Mouse (Mus musculus) ovary, postnatal 10 days (tissue): Measurements from ENCODE around the gene Pmvk.
A peak's percentile ranks its signal among the peaks of the same experiment; 100 is the strongest.

Experiments
- DNase-seq: peaks from one replicate; pipeline ENCODE4 v3.0.0; 2022; ENCODE audit warnings: low spot score

Pmvk gene

DNA sequence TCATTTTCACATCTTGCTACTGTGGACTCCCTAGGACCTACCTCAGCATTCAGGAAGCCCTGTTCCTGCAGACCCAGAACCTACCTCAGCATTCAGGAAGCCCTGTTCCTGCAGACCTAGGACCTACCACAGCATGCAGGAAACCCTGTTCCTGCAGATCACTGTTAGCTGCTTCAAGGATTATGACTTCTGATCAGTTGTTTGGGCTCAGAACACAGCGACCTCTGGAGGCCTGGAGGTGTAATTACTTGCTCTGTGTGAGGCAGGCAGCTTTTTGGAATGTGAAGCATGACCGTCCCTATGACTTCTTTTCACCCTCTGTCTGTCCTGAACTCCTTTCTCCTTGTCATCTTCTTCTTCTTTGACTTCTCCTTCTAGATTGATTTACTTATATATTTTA is 27.1 kb downstream of the Pmvk start:
- DNase-seq, result no peak

DNA sequence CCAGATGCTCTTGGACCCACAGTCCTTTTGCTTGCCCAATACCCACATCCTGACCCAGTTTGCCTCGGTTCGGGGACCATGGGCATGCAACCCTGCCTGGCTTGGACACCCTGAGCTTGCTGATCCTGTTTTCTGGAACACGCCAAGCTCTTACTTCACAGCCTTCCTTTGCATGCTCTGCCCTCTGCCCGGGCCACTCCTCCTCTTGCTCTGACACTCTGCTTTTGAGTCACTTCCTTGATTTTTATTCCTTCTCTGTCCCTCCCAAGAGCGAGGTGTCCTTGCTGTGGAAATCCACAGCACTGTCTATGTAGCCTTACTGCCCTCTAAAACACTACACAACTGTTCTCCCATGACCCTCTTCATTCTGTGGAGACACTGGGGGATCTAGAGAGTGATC is 27.9 kb downstream of the Pmvk start:
- no peak for DNase-seq

DNA sequence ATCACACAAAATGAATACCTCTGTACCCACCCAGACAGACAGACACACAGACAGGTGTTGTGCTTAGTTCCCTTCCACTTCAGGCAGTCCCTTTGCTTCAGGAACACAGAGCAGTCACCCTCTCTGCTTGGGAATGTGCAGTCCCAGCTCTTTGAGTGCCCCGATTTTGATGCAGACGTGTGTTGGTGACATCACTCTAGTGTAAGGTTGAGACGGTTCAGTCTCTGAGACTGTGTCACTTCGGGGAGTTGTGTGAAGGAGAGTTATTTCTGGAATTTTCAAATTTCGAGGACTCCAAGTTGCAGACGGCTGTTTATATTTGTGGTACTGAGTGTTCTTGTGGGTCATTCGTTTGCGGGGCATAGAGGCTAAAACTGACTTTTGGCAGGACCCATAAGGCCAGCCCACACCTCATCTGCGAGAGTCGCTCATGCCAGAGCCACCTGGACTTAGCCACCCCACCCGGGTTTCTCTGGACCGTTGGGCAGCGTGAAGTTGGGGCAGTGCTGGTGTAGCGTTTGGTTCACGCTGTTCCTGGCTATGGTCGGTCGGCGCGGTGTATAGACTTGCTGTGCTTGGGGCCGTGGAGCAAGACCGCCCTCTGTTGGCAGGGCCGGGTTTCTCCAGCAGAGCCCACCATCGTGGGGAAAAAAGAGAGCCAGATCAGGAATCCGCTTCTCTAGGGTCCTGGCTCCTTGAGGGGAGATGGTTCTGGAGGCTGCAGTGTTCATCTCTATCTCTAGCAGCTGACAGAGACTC is 30.6 kb downstream of the Pmvk start:
- peak; percentile 42 for DNase-seq

DNA sequence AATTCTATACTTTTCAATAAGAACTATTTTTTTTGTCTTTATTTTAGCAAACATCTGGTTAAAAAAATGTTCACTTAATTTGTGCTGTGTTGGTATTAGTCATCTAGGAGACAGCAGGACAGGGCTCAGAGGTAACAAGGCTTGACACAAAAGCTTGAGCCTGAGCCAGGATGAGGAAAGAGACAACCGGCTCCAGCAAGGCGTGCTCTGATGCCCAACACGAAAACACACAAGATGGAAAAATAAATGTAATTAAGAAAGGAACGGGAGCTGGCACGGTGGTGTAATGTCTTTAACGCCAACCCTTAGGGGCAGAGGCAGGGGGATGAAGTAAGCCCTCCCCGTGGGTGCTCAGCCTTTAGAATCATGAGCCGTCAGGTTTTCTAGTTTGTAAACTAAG is 31.8 kb downstream of the Pmvk start:
- no peak for DNase-seq

DNA sequence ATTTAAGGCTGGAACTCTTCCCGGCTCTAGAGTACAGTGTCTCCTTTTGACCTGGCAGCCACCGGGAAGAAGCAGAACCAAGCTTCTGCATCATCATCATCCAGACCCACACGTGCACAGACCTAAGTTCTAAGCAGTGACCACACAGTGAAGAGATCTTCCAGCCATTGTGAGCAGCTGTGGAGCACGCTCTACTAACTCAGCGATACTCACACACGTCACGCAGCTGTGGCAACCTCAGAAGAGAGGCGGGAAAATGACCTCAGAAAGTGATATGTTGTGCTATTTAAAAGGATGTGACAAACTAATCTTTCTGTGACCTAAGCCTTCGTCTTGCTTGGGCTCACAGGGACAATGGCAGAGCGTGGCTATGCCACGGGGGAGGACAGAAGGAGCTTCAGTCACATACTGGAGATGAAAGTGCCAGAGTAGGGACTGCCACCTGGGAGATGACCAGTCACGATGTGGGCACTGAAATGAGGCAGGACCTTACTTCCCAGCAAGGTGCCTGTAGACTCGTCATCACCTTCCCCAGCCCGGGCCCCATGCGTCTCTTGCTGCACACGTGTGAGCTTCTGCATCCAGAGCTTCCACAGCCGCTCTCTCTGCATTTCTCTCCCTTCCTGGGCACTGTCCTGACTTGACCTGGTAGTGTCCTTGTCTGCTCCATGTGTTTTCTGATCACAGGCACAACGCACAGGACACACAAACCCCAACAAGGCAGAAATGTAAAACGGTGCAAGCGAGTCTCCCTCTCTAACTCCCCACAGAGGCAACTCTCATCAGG is 32.8 kb downstream of the Pmvk start:
- no peak for DNase-seq

DNA sequence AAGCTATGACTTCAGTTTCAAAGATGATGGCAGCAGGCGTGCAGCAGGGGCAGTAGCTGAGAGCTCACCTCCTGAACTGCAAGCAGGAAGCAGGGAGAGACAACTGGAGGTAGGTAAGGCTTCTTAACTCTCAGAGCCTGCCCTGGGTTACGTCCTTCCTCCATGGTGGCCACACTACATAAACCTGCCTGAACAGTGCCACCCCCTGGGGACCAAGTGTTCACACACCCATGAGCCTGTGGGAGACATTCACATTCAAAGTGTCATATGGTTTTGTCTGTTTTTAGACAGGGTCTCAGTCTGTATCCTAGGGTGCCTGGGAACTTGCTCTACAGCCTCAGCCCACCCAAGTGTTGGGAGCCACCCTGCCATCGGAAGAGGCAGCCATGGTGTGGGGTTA is 36.4 kb downstream of the Pmvk start:
- DNase-seq, result no peak

DNA sequence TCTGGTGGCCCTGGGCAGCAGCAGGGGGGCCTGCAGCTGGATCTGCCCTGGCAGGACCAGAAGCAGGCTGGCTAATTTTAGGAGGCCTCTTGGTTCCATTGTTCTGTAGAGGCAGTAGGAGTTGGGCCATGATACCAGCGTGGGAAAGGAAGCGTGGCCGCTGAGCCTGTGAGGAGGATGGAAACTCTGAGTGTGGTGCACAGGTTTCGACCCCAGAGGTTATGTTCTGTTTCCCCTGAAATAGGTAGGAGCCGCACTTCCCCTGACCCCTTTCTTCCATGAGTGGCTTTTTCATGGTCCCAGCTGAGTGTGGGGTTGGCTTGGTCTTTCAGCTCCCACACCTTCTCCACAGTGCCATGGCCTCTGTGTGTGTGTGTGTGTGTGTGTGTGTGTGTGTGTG is 37.2 kb downstream of the Pmvk start:
- no peak for DNase-seq

DNA sequence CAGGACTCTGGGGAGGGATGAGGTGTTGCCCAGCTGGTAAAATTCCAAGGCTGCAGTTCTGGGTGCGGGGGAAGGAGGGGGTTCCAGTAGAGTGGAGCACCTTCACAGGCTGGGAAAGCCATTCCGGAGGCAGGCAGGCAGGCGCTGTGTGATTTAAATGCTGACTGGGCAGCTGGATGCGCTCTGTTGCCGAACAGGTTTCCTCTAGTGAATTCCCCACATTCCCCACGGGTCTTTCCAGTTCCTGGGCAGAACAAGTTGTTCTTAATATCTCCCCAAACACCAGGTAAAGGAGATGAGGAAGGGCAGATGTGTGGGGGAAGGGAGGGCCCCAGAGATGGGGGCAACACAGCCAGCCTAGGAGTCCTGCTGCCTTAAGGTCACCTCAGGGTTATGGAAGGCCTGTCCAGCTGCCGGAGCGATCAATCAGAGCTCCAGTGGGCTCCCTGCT is 38.4 kb downstream of the Pmvk start:
- DNase-seq, result no peak

DNA sequence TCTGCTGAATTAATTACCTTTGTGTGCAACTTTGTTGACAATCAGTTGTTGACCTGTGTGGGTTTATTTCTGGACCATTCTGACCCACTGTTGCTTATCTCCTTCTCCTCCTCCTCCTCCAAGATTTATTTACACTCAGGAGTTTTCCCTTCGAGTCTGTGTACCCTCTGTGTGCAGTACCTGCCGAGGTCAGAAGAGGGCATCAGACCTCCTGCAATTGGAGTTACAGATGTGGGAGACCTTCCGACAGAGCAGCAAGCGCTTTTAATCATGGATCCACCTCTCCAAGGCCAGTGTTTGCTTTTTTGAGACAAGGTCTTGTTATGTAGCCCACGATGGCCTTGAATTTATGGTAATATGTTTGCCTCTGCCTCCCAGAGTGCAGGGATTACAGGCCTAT is 40.3 kb downstream of the Pmvk start:
- no peak for DNase-seq

DNA sequence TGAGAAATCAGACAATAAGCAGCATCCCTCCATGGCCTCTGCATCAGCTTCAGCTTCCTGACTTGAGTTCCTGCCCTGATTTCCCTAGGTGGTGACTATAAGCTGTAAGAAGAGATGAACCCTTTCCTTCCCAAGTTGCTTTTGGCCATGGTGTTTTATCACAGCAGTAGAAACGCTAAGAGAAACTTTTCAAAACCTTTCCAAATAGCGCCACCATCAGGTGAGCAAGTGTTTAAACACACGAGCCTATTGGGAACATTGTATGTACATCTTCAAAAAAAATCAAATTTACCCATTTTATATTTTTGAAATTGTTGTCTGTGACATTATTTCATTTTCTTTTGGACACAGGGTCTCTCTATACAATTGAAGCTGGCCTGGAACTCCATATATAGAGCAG is 42.0 kb downstream of the Pmvk start:
- no peak for DNase-seq

DNA sequence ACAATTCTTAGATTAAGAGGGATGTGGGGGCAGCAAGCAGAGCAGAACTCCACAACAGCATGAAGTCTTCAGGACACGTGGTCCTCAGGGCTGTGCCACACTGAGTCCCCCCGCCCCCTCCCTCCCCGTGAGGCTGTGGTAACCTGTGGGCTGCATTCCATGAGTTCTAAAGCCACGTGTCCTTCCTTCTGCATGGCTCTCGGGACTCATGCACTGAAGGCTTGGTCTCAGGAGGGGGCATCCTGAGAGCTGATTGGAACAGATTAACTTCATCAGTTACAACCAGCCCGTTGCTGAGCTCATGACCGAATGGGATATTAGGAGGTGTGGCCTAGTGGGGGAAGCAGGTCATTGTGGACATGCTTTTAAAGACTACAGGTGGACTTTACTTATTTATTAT is 45.4 kb downstream of the Pmvk start:
- no peak for DNase-seq

DNA sequence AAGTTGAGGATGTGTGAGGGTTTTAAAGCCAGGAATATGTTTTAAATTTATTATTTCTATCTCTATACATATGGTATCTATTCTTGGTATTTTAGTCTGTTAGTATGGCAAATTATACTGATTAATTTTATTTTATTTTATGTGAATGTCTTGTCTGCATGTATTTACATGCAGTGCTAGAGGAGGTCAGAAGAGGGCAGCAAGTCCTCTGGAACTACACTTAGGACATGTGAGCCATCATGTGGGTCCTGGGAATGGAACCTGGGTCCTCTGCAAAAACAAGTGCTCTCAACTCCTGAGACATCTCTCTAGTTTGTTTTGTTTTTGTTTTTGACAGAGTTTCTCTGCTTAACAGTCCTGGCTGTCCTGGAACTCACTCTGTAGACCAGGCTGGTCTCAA is 47.1 kb downstream of the Pmvk start:
- no peak for DNase-seq

DNA sequence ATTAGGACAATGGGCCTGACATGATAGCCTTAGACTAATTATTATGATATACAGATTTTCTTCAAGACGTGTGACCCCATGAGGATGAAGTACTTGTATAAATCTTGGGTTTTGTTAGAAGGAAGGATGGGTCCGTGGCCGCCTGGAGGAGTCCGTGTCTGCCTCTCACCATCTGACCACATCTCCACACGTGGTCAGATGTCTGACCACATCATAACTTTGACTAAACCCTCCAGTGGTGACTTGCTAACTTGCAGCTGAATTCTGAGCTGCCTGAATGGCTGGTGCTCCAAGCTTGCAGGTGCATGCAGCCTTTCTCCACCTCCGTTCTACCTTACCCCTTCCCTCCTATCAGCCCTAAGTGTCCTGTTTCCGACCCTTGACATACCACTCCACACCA is 48.2 kb downstream of the Pmvk start:
- DNase-seq, result no peak

DNA sequence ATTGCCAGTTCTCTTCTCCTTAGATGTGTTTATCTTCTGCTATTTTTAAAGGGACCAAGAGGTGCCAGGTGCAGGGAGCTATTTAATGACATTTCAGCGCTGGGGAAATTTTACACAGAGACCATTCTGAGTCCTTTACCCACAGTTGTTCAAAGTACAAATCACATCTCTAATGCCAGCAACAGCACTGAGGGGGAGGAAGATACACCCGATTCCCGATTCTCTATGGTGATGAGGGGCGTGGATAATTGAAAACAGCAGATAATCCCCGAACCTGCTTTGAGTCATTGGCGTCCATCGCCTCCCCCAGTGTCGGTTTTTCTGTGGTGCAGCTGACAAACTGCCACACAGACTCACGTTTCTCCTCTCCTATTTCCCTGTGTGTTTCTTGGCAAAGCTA is 53.7 kb downstream of the Pmvk start:
- no peak for DNase-seq

DNA sequence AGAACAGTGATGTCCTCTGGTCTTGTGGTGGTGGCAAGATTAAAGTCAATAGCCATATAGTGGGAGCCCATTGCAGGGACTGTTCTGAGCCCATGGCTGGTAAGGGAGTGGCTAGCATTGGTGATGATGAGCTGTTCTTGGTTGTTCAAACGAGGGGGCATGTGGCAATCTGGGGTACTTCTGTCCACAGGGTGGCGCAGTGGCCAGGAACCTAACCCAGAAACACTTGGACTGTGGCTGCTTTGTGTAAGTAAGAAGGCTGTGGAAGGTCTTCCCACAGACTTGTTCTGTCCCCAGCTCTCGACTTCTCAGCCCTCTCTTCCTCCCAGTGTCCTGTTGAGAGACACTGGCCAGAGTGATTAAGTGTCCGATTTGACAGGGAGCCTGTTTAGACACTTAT is 56.6 kb downstream of the Pmvk start:
- no peak for DNase-seq

DNA sequence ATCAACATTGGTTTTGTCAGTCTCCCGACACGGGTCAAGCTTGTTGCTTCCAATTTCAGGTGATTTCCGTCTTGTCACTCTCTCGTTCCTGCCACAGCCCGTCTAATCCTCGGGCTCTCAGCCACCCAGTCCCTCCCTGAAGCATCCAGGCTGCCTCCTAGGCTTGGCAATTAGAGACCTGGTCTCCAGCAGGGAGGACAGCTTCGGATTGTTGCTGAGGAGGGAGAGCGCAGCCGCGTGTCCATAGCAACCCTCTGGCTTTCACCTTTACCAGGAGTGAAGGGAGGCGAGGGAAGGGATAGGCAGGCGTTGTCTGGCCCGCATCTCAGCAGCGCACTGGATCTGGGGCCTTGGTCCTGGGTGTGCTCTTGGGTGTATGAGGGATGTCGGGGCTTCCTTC is 57.1 kb downstream of the Pmvk start:
- no peak for DNase-seq

DNA sequence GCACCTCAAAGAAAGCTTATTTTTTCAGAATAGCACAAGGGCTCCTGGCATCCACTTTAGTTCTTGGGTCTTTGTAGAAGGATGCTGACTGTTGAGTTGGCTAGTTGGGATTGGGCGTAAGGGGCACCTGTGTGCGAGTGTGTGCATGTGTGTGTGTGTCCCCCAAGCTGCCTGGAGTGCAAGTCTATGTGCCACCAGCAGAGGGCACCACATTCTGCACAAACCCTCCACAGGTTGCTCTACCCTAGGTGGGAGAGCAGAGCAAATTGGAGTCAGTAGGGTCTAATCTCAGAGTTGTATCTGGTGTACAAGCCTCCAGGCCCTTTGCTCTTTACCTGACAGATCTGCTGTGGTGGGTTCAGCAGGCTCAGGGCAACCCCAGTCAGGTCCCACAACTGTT is 57.9 kb downstream of the Pmvk start:
- DNase-seq, result no peak

DNA sequence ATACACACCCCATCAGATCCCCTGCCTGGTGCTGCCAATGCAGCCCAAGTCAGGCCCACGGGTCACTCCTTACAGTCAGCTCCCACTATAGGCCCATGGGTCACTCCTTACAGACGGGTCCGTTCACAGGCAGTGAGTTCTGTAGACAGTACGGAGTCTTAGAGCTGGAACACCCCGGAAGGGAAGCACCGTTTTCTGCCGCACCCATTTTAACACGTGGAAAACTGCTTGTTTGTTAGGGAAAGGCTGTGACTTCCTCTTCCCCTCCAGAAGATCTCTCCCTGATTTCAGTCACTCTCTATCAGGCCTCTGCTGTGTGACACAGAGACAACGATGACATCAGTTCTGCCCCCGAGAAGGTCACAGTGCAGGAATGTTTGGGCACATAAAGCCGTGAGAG is 61.1 kb downstream of the Pmvk start:
- DNase-seq, result no peak

DNA sequence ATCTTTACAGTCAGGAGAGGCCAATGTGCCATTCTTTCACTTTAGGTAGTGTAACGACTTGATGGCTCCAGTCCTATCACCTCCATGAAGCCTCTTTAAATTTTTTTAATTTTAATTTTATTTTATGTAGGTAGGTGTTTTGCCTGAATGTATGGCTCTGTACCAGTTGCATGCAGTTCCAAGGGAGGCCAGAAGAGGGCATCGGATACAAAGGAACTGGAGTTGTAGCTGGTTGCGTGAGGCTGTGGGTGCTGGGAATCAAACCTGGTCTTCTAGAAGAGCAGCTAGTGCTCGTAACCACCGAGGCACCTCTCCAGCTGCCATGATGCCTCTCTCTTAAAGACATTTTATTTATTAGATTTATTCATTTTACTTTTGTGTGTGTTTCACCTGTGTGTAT is 62.0 kb downstream of the Pmvk start:
- DNase-seq, result no peak
